Mouse (Mus musculus): ENCODE data around the gene Casz1.

Casz1 gene

DNA sequence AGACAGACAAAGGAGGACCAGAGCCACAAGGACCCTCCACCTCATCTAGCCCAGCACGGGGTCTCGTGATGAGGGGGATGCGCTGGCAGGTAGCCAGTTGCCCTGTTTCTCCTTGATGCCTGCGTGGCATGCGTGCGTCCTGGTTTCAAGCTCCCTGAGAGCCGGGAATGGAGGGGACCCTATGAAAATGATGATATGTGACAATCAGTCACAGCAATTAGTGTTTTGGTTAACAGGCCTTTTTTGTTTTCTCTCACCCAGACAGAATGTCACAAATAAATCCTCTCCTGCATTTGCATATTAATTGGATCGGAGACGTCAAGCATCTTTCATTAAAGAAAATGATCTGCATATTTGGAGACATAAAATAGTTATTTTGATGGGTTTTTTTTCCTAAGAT, 71.9 kb downstream of the Casz1 start:
- DNase-seq (ENCODE audit: low spot score in 2 of 2), result no peak

DNA sequence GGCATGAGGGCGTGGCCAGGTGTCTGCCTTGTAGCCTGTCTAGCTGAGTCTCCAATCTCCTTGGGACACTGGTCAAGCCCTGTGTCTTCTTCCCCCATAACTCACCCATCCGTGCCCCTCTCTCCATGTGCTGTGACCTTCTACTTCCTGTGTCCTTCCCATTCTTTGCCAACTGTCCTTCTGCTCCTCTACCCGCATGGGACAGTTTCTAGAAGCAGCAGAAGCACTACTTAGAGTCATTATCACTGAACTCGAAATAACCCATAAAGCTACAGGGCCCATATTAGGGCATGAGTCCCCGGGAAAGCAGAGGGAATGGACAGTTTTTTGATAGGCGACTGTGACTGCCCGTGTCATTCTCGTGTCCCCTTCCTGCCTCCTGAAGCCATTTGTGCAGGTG, 72.6 kb downstream of the Casz1 start:
- DNase-seq (ENCODE audit: low spot score in 2 of 2), result no peak

DNA sequence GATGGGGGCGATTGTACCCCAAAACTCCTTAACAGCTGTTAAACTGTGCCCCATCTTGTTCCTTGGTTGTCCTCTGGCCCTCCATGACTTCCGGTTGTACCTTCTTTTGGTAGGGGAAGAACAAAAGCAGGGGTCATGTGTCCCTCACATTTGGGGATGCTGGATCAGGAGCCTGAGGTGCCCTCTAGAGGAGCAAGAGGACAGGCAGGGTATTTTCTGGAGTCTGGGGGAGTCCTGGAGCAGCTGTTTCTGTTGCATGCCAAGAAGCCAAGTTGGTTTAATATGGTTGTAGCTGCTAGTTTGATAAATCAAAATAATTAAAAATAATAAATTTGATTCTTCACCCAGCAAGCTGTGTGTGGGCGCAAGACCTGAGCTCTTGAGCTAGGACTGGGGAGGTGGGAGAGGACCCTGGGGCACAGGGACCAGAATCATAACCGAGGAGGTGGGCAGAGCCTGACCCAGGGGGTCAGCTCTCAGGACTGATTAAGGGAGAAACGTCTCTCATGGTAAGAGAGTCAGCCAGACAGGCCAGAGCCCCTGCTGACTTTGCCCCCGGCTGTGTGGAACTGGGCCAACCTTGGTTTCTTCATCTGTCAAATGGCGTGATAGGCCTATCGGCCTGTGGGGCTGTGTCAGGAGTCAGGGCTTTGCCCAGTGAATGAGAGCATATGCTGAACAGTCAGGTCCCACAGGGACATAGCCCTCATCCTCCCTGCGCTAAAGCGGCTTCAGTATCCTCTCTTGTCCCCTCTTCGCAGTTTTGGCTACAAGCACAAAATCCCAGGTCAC, 74.2 kb downstream of the Casz1 start:
- DNase-seq (ENCODE audit: low spot score in 2 of 2), result no peak

DNA sequence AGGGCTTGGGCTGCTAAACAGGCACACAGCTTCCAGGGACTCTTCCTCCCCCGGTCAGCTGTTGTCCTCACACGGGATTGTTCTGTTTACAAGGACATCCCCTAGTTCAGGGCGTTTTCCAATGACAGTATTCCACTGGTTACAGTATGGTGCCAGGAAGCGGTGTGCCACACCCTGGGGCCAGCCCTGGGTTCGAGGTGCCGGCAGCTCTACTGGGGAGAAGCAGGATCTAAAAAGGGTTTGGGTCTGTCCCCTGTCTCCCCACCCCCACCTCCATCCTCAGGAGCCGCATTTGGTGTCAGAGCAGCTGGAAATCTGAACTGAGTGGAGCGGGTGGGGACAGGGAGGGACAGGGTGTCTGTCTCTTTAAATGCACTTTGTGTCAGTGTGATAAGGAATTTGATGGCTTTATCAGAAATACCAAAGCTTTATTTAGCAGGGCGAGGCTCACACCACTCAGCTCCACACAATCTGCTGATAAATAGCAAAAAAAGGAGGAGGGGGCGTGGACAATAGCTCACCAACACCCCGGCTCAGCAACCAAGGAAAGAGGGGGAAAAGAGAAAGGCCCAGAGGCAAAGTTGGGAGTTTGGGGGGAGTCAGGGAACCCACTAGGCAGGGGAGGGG, 74.9 kb downstream of the Casz1 start:
- no peak for DNase-seq (ENCODE audit: low spot score in 2 of 2)

DNA sequence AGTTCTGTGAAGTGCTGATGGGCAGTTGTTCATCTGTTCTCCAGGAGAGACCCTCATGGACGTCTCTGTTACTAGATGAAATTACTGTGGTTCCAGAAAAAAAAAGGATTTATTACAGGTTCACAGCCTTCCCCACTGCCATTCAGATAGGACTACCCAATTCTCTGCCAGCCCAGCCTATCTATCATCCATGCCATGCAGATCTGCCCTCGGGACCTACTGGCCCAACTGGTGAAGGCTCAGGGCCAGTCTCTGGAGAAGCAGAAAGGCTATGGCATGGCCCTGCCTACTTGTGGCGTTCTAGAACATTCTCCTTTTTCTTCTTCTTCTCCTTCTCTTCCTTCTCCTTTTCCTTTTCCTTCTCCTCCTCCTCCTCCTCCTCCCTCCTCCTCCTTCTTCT, 75.4 kb downstream of the Casz1 start:
- DNase-seq (ENCODE audit: low spot score in 2 of 2), result no peak

DNA sequence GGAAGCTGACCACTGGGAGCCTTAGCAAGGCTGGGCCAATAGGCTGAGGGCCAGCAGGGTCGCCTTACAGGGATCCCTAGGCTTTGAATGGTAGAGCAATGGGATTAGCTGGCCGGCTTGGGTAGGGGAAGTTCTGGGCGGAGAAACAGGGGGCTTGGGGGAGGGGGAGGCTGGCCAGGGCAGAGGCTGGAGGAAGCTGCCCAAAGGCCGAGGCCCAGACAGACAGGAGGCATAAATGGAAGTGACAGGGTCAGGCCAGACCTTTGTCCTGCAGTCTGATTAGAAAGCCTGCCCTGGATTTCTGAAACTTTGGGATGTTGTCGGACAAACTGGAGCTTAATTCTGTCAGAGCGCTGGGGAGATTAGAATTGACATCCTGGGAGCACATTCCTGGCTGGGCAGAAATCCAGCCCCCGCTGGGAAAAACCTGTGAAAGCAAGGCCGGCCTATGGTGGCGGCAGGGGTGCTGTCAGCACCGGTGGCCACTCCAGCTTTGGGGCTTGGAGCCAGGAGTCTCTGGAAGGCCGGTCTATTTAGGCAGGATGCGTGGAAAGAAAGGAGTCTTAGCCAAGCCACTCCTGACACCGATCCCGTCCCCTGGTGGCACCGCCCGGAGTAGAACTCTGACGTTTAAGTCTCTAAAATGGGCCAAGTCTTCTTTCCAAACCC, 76.9 kb downstream of the Casz1 start:
- no peak for DNase-seq (ENCODE audit: low spot score in 2 of 2)

DNA sequence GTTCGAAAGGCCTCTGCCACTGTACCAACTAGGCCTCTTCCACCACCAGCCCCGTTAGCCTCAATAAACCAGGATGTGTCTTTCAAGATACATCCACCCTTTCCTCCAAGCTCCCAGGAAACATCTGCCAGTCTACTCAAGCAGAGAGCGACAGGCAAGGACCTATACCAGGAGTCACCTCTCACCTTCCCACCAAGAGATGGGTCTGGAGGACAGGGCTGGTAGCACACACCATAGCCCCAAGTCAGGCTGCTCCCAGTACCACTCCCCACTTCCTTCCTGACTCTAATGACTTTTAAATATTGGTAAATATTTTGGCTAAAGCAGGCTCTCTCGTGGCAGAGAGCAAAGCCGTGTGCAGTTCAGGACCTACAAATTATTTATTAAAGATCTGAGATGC, 77.6 kb downstream of the Casz1 start:
- DNase-seq (ENCODE audit: low spot score in 2 of 2), result no peak

DNA sequence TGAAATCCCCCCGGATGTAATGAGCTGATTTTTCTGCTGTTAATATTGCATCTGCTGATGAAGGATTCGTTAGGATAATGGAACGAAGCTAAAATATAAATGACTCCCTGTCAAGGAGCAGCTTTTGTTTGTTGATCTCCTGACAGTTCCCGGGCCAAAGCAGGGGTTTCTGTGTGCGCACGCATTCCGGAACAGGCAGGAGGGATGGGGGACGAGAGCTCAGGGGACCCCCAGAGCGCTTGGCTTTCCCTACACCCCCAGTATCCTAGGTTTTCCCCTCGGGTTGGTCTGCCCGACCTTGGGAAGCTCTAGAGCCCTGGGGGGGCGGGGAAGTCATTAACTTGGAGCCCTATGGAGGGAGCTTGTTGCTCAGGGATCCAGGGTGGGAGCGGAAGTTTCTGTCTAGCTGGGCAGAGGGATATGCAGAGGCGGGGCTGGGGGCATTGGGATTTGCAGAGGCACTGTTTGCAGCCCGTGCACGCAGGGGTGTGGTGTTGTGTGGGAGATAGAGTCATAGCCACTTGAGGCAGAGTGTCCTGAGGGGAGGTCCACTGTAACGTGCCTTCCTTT, 78.2 kb downstream of the Casz1 start:
- DNase-seq (ENCODE audit: low spot score in 2 of 2), result no peak

DNA sequence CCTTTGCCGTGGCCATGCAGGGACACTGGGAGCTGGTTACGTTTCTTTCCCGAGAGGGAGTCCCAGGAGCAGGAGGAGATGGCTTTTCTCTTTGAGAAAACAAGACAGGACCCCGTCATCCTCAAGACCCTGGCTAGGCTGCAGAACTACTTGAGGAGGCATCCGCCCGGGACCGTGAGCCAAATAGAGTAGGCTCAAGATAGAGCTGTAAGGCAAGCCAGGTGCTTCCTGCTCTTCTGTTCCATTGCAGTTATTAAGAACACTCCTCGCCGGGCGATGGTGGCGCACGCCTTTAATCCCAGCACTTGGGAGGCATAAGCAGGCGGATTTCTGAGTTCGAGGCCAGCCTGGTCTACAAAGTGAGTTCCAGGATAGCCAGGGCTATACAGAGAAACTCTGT, 80.4 kb downstream of the Casz1 start:
- DNase-seq (ENCODE audit: low spot score in 2 of 2), result no peak

DNA sequence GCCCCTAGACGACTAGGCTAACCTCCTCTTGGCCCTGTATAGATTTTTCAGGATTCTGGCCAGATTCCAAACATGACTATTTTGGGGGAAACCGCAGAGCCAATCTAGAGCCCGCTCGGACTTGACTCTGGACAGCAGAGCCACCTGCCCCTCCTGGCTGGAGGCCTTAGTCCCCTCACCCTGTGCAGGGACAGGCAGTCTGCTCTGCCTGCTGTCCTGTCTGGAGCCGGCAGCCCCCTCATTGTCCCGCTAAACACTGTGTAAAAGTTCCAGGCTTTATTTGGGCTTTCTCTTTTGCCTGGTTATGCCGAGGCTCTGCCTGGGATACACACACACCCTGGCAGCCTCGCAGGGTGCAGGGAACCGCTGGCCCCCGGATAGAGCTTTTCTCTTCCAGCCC, 81.2 kb downstream of the Casz1 start:
- DNase-seq (ENCODE audit: low spot score in 2 of 2), result no peak

DNA sequence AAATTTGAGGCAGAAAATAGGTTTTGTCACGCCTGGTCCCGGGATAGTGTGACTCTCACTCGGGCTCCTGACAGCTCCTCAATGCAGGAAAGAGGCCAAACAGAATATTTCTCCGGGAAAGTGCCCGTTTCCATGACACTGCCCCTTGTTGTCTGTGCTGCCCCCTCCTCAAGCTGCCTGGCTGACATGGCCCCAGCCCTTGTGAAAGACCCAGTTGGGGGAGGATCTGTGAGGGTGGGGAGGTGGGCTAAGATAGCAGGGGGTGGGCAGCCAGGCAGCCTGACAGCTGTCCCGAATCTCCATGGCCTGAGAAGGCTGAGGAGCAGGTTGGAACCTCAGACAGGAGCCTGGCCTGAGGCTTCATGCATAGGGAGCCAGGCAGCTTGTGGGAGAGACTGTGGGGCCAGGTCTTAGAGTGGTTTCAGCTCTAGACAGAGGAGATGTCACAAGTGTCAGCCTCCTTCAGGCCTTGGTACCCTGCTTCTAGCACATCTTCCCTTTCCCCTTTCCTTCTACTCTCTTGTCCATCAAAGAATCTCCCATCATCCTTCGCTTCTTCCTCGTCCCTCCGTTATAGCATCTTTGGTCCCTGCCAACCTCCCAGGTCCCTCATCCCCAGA, 81.8 kb downstream of the Casz1 start:
- DNase-seq (ENCODE audit: low spot score in 2 of 2), result no peak

DNA sequence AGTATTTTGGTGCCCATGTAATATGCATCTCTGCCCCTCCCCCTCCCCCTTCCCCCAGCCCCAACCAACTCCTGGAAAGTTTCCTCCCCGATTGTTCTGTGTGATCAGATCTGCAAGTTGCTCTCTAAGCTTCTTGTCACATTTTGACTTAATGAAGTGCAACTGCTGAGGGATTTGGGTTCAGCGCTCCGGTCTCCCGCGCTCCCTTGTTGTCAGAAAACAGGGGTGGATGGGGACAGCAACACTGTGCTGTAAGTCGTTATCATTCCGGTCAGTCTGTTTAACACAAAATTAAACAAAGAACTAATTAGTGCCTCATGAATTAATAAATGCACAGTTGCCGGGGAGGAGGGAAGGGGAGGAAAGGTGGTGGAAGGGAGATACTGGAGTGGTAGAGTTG, 84.0 kb downstream of the Casz1 start:
- no peak for DNase-seq (ENCODE audit: low spot score in 2 of 2)

DNA sequence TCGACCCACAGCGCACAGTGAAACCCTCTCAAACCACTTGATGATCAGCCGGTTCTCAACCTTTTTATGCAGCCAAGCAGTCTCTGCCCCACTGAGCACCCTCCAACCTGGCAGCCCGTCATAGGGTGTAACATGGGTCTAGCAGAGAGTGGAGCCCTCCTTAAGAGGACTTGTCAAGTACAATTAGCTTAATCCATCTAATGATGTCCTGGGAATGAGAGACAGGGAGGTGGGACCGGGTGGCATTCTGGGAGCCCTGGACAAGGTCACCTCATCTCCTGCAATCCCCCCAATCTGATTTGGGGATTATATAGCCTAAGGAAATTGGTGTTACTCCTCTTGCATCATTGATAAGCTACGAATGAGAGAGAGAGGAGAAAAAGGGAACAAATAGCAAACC, 84.8 kb downstream of the Casz1 start:
- DNase-seq (ENCODE audit: low spot score in 2 of 2), result no peak

DNA sequence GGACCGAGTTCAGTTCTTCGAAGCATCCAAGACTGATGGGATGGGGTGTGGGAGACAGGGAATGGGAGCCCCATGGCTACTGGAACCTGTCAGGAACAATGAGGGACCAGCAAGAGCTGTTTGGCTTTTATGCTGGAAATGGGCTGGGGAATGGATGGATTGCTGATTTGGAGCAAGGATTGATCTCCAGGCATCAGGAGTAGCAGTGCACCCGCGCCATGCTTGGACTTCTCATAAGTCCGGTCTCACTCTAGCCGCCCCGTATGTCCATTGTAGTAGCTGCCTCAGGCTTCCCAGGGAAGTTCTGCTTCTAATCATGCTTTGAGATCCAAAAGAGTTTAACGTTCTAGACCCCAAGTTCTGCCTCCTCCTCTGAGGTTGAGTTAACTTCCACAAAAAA, 86.2 kb downstream of the Casz1 start:
- no peak for DNase-seq (ENCODE audit: low spot score in 2 of 2)

DNA sequence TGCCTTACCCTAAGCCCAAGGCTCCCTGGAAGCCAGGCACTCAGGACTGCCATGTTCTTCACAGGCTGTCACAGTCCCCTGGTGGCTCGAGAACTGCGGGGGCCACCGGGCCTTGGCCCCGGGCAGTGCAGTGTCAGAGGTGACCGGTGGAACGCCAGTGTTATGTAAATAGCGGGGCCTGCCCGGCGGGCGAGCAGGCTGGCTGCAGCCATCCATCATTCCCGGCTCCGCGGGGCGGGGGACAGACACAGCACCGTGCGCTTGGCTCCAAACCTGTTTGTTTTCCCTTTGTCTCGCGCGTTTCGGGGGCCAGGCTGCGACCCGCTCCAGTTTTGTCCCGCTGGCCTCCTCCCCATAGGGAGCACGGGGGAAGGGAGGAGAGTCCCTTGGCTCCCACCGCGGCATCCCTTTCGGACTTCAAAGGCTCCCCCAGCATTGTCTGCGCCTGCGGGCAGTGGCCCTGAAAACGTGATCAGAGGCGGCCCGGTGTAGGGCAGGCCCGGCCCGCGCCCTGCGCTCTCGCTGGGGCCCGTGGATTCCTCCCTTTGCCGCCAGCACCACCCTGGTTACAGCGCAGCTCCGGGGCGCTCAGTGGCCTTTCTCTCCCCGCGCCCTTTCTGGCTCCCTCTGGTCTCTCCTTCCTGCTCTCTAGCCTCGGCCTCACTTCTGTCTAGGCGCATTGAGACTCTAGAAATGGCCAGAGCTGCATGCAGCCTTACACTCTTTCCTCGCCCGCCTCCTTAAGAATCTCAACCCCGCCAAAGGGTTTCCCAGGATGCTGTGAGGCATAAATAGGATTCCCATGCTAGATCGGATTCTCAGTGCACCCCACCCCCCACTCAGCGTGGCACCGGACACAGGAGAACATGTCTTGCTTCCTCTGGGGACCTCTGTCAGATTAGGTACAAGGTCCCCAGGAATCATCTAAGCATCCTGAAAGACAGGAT, 86.9 kb downstream of the Casz1 start:
- no peak for DNase-seq (ENCODE audit: low spot score in 2 of 2)

DNA sequence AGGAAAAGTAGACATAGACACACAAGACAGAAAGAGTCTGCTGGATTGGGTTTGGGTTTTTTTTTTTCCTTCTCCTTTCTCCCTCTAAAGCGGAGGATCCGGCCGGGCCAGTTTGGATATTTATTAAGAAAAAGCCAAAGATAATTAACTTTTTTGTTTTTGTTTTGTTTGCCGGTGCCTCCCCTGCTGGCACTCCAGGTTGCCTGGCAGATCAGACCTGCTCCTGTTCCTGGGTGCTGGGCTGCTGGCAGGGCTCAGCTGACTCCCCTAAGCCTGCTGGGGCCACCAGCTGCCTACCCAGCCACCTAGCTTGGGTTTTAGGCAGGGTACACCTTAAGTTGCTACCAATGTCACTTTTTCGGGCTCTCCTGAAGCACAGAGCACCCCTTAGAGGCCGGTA, 91.9 kb downstream of the Casz1 start:
- DNase-seq (ENCODE audit: low spot score in 2 of 2), result no peak

DNA sequence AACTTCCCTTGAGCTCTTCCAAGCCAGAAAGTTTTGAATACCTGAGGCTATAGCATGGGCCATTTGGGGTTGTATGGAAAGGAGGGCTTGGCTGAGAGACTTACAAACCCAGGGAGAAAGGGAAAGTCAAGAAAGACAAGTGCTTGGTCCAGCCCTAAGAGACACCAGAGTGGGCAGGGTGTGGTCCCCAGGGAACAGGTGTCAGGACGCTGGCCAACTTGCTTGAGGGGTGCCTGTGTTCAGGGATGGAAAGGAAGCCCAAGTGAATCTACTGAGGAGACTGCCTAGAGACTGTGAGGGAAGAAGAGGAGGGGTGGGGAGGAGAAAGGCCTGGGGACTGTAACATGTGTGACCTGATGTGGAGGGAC, 95.7 kb downstream of the Casz1 start:
- no peak for DNase-seq (ENCODE audit: low spot score in 2 of 2)

DNA sequence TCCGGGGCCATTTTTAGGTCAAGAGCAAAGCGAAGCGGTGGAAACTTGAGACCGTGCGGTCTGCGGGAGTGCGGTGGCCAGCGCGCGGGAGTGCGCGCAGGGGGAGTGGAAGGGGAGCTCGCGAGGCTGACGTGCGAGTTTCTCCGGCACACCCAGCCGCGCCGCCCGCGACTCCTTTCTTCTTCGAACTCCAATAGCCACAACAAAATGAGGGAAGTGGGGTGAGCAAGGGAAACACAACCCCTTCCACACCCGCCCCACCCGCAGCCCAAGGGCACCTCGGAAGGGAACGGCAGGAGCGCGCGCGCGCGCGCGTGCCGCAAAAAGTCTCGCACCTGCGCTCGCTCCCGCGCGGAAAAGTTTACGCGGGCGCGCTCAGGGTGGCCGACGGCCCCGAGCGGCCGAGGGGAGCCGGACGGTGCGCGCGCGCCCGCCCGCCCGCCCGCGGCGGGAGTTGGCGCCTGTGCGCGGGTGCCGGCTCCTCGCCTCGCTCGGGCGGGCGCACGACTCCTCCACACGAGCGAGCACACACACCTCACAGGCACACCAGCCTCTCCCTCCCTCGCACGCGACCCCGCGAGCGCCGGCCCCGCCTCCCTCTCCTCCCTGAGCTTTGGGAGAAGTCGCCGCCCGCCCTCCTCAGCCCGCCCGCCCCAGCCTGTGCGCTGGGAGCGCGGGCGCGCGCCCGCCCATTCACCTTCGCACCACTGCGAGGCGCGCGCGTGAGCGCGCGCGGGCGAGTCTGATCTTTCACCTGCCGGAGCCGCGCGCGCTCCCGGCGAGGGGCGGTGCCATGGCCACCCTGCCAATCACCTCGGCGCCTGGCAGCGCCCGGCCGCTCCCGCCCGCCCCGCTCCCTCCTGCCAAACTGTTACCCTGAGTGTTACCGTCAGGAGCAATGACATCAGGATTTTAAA, 96.3 kb downstream of the Casz1 start:
- DNase-seq (ENCODE audit: low spot score in 2 of 2), result peak in 1 of 2 experiments; percentile 27

DNA sequence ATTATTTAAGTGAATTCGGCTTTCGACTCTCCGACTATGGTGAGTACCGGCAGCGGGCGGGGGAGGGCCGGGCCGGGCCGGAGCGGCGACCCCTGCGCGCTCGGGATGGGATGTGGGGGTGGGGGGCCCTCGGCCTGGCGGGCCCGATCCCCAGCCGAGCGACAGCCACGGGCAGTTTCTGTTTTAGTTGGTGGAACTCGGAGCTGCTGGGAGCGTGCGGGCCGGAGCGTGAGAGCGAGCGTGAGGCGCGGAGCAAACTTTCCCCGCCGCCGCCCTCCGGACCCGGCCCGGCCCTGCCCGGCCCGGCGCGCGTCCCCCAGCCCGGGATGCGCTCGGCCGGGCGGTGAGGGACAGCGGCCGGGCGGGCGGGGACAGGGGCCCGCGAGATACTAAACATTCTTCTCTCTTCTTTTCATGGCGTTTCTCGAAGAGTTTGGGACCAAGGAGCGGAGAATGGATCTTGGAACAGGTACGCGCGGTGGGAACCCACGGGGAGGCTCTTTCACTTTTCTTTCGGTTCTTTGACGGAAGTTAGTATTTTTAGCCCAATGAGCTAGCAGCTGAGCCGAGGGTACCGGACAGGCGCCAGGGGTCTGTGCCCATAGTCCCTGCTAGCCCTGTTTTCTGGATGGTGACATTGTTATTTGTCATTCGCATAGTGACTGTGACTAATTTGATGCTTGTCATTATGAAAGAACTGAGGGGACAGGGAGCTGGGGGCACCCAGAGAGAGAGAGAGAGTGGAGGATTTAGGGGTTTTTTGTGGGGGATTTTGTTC, 97.2 kb downstream of the Casz1 start:
- DNase-seq (ENCODE audit: low spot score in 2 of 2), result no peak
